Mouse (Mus musculus): ENCODE measurements around the gene Nck2.

DNA sequence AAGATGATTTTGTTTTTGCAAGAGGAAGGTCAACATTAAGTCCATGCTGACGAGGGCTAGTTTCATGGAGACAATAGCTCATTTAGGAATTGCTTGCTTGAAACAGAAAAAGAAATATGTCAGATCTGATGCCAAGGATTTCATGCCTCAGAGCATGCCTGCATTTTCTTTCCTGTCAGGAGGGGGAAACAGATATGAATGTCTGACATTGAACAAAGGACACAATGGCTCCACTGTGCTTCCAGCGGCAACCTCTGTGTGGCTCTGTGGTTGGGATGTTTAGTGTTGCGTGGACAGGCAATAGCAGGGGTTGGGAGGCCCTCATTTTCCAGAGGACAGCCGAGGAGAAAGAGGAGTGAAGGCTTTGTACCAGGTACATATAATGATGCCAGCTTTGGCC lies 171.6 kb downstream of the Nck2 start:
- TF ChIP-seq EP300 (optimal IDR thresholded peaks at IDR 0.05): no peak
- no peak for TF ChIP-seq CTCF (IDR thresholded peaks at IDR 0.05; ENCODE audit: low read depth)

Data from stomach, postnatal 0 days (tissue).